Mouse (Mus musculus) cerebellum, adult 11 months (tissue): Measurements from ENCODE around the gene Cldn8.

Source experiments
- DNase-seq: peaks from one replicate; pipeline ENCODE4 v3.0.0; 2022

Gene Cldn8

GRCm38 (mm10) chr16:88563045-88563913, at the start of gene Cldn8:
TSS of gene Cldn8 (minus strand) at chr16:88563183.
- no peak for DNase-seq

- no peak for DNase-seq
Measured at GRCm38 (mm10) chr16:88612712-88613111, 49.7 kb upstream of the Cldn8 start.

GRCm38 (mm10) chr16:88611922-88612321, 48.9 kb upstream of the Cldn8 start, which contains the start of gene Krtap24-1:
TSS of gene Krtap24-1 (minus strand) at chr16:88612279.
- DNase-seq = no peak

GRCm38 (mm10) chr16:88604570-88604969, 41.6 kb upstream of the Cldn8 start:
- no peak for DNase-seq

- DNase-seq = no peak
Measured at GRCm38 (mm10) chr16:88602464-88602863, 39.5 kb upstream of the Cldn8 start.

GRCm38 (mm10) chr16:88600303-88600702, 37.3 kb upstream of the Cldn8 start:
- no peak for DNase-seq

- no peak for DNase-seq
Measured at GRCm38 (mm10) chr16:88599504-88600237, 36.7 kb upstream of the Cldn8 start.

GRCm38 (mm10) chr16:88592758-88593157, 29.8 kb upstream of the Cldn8 start:
- no peak for DNase-seq

GRCm38 (mm10) chr16:88583338-88583737, 20.4 kb upstream of the Cldn8 start:
- DNase-seq = no peak

GRCm38 (mm10) chr16:88575885-88576679, 13.1 kb upstream of the Cldn8 start:
- DNase-seq = no peak

- no peak for DNase-seq
Measured at GRCm38 (mm10) chr16:88572904-88573404, 10.0 kb upstream of the Cldn8 start.

- DNase-seq = no peak
Measured at GRCm38 (mm10) chr16:88570136-88570535, 7.2 kb upstream of the Cldn8 start.

GRCm38 (mm10) chr16:88569732-88570131, 6.7 kb upstream of the Cldn8 start:
- no peak for DNase-seq

GRCm38 (mm10) chr16:88569096-88569495, 6.1 kb upstream of the Cldn8 start:
- no peak for DNase-seq

- no peak for DNase-seq
Measured at GRCm38 (mm10) chr16:88561617-88562164, 1.3 kb downstream of the Cldn8 start.

- DNase-seq = peak; percentile 2
Measured at GRCm38 (mm10) chr16:88542488-88542887, 20.5 kb downstream of the Cldn8 start.

GRCm38 (mm10) chr16:88539841-88540487, 23.0 kb downstream of the Cldn8 start:
- DNase-seq = no peak

GRCm38 (mm10) chr16:88511348-88511747, 51.6 kb downstream of the Cldn8 start:
- DNase-seq = no peak
